Mouse (Mus musculus) MEL (cell line): ENCODE measurements at regions not wholly inside any gene's neighbourhood (a gene's known extent, or its start where the extent isn't known, plus 50 kb on each side); places are given as distances from the start of the nearest gene placed in this dataset.

Experiments used
- DNase-seq: peaks from one replicate; pipeline ENCODE4 v3.0.0; 2011; ENCODE audit warnings: low read depth, low spot score
- H3K27ac ChIP-seq: 2 replicates; pipeline ENCODE4 v1.5.1; 2012; ENCODE audit warnings: low read depth, mild to moderate bottlenecking, control low read depth, low read length, moderate library complexity; ENCODE audit not compliant: control insufficient read depth
- H3K27me3 ChIP-seq, 2 experiments: fragments of 150-350 bp in 1 of 2; sonication (generic) in 1 of 2; 2 replicates each; pipeline ENCODE4 v1.6.1; 2012; ENCODE audit warnings: low read length in 2 of 2, mild to moderate bottlenecking in 2 of 2, improper control_type of control experiment in 1 of 2, moderate library complexity in 1 of 2; ENCODE audit not compliant: insufficient read depth in 2 of 2, control insufficient read depth in 1 of 2
- H3K36me3 ChIP-seq, 2 experiments: 2 replicates each; pipeline ENCODE4 v1.6.1; 2012 to 2014; ENCODE audit warnings: low read length in 2 of 2, improper control_type of control experiment in 1 of 2, inconsistent platforms in 1 of 2, mild to moderate bottlenecking in 1 of 2; ENCODE audit not compliant: insufficient read depth in 2 of 2, control insufficient read depth in 1 of 2
- H3K4me1 ChIP-seq, 2 experiments: fragments of 150-350 bp in 1 of 2; sonication (generic) in 1 of 2; 2 replicates each; pipeline ENCODE4 v1.6.1; 2012; ENCODE audit warnings: low read length in 2 of 2, improper control_type of control experiment in 1 of 2, mild to moderate bottlenecking in 1 of 2; ENCODE audit not compliant: insufficient read depth in 2 of 2, control insufficient read depth in 1 of 2
- H3K4me3 ChIP-seq, 2 experiments: fragments of 150-350 bp in 1 of 2; sonication (generic) in 1 of 2; 2 replicates each; pipeline ENCODE4 v1.5.1; 2012; ENCODE audit warnings: low read depth in 2 of 2, low read length in 2 of 2, mild to moderate bottlenecking in 2 of 2, moderate library complexity in 2 of 2, control low read depth in 1 of 2, improper control_type of control experiment in 1 of 2; ENCODE audit not compliant: control insufficient read depth in 1 of 2, insufficient read depth in 1 of 2
- H3K79me2 ChIP-seq: 2 replicates; pipeline ENCODE4 v1.6.1; 2012; ENCODE audit warnings: mild to moderate bottlenecking, low read length, moderate library complexity; ENCODE audit not compliant: control insufficient read depth, poor library complexity, insufficient read depth
- H3K9ac ChIP-seq: 2 replicates; pipeline ENCODE4 v1.6.1; 2012; ENCODE audit warnings: low read depth, mild to moderate bottlenecking, control low read depth, low read length, moderate library complexity; ENCODE audit not compliant: control insufficient read depth, poor library complexity, severe bottlenecking
- H3K9me3 ChIP-seq: fragments of 150-350 bp; sonication (generic); replicated peaks from 2 replicates; pipeline ENCODE4 v1.6.1; 2012; ENCODE audit warnings: mild to moderate bottlenecking, low read length, improper control_type of control experiment, moderate library complexity; ENCODE audit not compliant: insufficient read depth
- CHD1 ChIP-seq: IDR thresholded peaks from 2 replicates; pipeline ENCODE4 v1.6.1; 2012; ENCODE audit warnings: low read depth, mild to moderate bottlenecking, inconsistent platforms, low read length, improper control_type of control experiment
- CHD2 ChIP-seq: IDR thresholded peaks from 2 replicates; pipeline ENCODE4 v1.6.1; 2011; ENCODE audit warnings: low read length, improper control_type of control experiment
- CTCF ChIP-seq, 3 experiments: IDR thresholded peaks in 2 of 3; conservative IDR thresholded peaks in 1 of 3; 2 replicates each; pipeline ENCODE4 v1.5.1; 2011 to 2012; ENCODE audit warnings: low read length in 3 of 3, low read depth in 2 of 3, mild to moderate bottlenecking in 2 of 3, improper control_type of control experiment in 1 of 3, inconsistent platforms in 1 of 3, mixed read lengths in 1 of 3, moderate library complexity in 1 of 3; ENCODE audit not compliant: control insufficient read depth in 1 of 3, insufficient read depth in 1 of 3, poor library complexity in 1 of 3, severe bottlenecking in 1 of 3
- E2F4 ChIP-seq: IDR thresholded peaks from 2 replicates; pipeline ENCODE4 v1.6.1; 2011; ENCODE audit warnings: low read depth, low read length, improper control_type of control experiment, borderline replicate concordance
- EP300 ChIP-seq, 2 experiments: IDR thresholded peaks; 2 replicates each; pipeline ENCODE4 v1.6.1; 2011; ENCODE audit warnings: improper control_type of control experiment in 2 of 2, low read length in 2 of 2, low read depth in 1 of 2, mild to moderate bottlenecking in 1 of 2
- GATA1 ChIP-seq: IDR thresholded peaks from 2 replicates; pipeline ENCODE4 v1.6.1; 2011; ENCODE audit warnings: low read depth, low read length, improper control_type of control experiment
- HCFC1 ChIP-seq: IDR thresholded peaks from 2 replicates; pipeline ENCODE4 v1.6.1; 2012; ENCODE audit warnings: low read depth, mild to moderate bottlenecking, inconsistent platforms, low read length, improper control_type of control experiment, moderate library complexity
- JUND ChIP-seq: IDR thresholded peaks from 2 replicates; pipeline ENCODE4 v1.6.1; 2011; ENCODE audit warnings: low read depth, mild to moderate bottlenecking, improper control_type of control experiment, low read length
- KAT2A ChIP-seq: conservative IDR thresholded peaks from 2 replicates; pipeline ENCODE4 v1.6.1; 2012; ENCODE audit warnings: low read depth, low read length, improper control_type of control experiment, inconsistent platforms
- MEF2A ChIP-seq: IDR thresholded peaks from 2 replicates; pipeline ENCODE4 v1.6.1; 2014; ENCODE audit warnings: low read depth, mild to moderate bottlenecking, inconsistent platforms, low read length, improper control_type of control experiment; ENCODE audit not compliant: poor library complexity, insufficient replicate concordance, severe bottlenecking; ENCODE audit errors: extremely low read depth
- MXI1 ChIP-seq: IDR thresholded peaks from 2 replicates; pipeline ENCODE4 v1.6.1; 2011; ENCODE audit warnings: mild to moderate bottlenecking, low read depth, low read length, improper control_type of control experiment
- NRF1 ChIP-seq: IDR thresholded peaks from 2 replicates; pipeline ENCODE4 v1.6.1; 2014; ENCODE audit warnings: low read depth, mild to moderate bottlenecking, inconsistent platforms, low read length, improper control_type of control experiment, moderate library complexity; ENCODE audit not compliant: poor library complexity, insufficient read depth, severe bottlenecking
- RAD21 ChIP-seq: IDR thresholded peaks from 2 replicates; pipeline ENCODE4 v1.6.1; 2011; ENCODE audit warnings: mild to moderate bottlenecking, low read depth, low read length, improper control_type of control experiment
- RCOR1 ChIP-seq: IDR thresholded peaks from 2 replicates; pipeline ENCODE4 v1.6.1; 2012; ENCODE audit warnings: low read depth, mild to moderate bottlenecking, inconsistent platforms, low read length, improper control_type of control experiment
- TBP ChIP-seq: IDR thresholded peaks from 2 replicates; pipeline ENCODE4 v1.8.0; 2011; ENCODE audit warnings: low read depth, low read length, improper control_type of control experiment
- USF1 ChIP-seq: IDR thresholded peaks from 2 replicates; pipeline ENCODE4 v1.6.1; 2014; ENCODE audit warnings: low read depth, mild to moderate bottlenecking, inconsistent platforms, low read length, improper control_type of control experiment, moderate library complexity
- ZKSCAN1 ChIP-seq: IDR thresholded peaks from 2 replicates; pipeline ENCODE4 v1.6.1; 2012; ENCODE audit warnings: low read depth, mild to moderate bottlenecking, inconsistent platforms, low read length, improper control_type of control experiment, moderate library complexity

- H3K9me3 ChIP-seq, result no peaks in the 10 kb centered on the region
- H3K4me1 ChIP-seq, result no peaks in the 10 kb centered on the region
- H3K4me3 ChIP-seq, result no peak overlapping the region
- H3K79me2 ChIP-seq, result no peaks in the 10 kb centered on the region
- no peak overlapping the region for H3K9ac ChIP-seq
- H3K27ac ChIP-seq, result no peak overlapping the region
- H3K36me3 ChIP-seq, result no peaks in the 10 kb centered on the region
- DNase-seq, result no peak
- H3K27me3 ChIP-seq, result no peaks in the 10 kb centered on the region
- TF ChIP-seq RCOR1 (no peak), ZKSCAN1 (no peak), JUND (no peak), E2F4 (no peak), RAD21 (no peak), NRF1 (no peak), GATA1 (no peak), MXI1 (no peak), CHD1 (no peak), KAT2A (no peak), USF1 (no peak), MEF2A (no peak), EP300 (IDR thresholded peaks at IDR 0.05; ENCODE audit: low read depth in 1 of 2, low read length in 2 of 2) (no peak), CTCF (IDR thresholded peaks at IDR 0.05 in 2 of 3, conservative IDR thresholded peaks at IDR 0.05 in 1 of 3; ENCODE audit: control insufficient read depth in 1 of 3, insufficient read depth in 1 of 3, low read depth in 2 of 3, low read length in 3 of 3, poor library complexity in 1 of 3, severe bottlenecking in 1 of 3) (no peak)
Measured at GRCm38 (mm10) chr15:17404701-17405100, 676.1 kb downstream of the Cdh9 start.

GRCm38 (mm10) chr15:17427747-17428146 lies 699.2 kb downstream of the Cdh9 start:
- TF ChIP-seq TBP (no peak), CHD2 (no peak), MEF2A (no peak), HCFC1 (no peak)
- Histone ChIP-seq H3K4me1 (no peaks in the 10 kb centered on the region), H3K27ac (no peak overlapping the region), H3K79me2 (no peaks in the 10 kb centered on the region), H3K4me3 (no peak overlapping the region), H3K27me3 (no peaks in the 10 kb centered on the region), H3K36me3 (no peaks in the 10 kb centered on the region), H3K9ac (no peak overlapping the region), H3K9me3 (no peaks in the 10 kb centered on the region)
- DNase-seq, result no peak
